Mouse (Mus musculus) liver, postnatal 0 days (tissue): ENCODE results near the gene Lsm3. TPM values are rescaled to one million over a fixed set of nuclear protein-coding genes. Genes with fewer than 3 reads are reported as not detected.

Source experiments
- ATAC-seq: fragments of 200-750 bp; cut with Nextera tagmentation; 2 replicates; pipeline ENCODE4 v1.8.0; 2017; ENCODE audit warnings: mild to moderate bottlenecking, moderate library complexity
- DNase-seq: peaks from one replicate; pipeline ENCODE4 v3.0.0-alpha.2; 2016
- H3K27ac ChIP-seq: fragments of 300-500 bp; sonication (generic); 2 replicates; pipeline ENCODE4 v1.5.1; 2014; ENCODE audit warnings: antibody characterized with exemption, moderate library complexity, mild to moderate bottlenecking, low read depth
- H3K27me3 ChIP-seq: fragments of 300-500 bp; sonication (generic); 2 replicates; pipeline ENCODE4 v1.6.1; 2014; ENCODE audit warnings: low read length, control low read depth, mixed read lengths; ENCODE audit not compliant: insufficient read depth
- H3K36me3 ChIP-seq: fragments of 300-500 bp; sonication (generic); replicated peaks from 2 replicates; pipeline ENCODE4 v1.6.1; 2014; ENCODE audit warnings: mild to moderate bottlenecking, control low read depth, low read length, moderate library complexity, mixed read lengths; ENCODE audit not compliant: insufficient read depth
- H3K4me1 ChIP-seq: fragments of 300-500 bp; sonication (generic); 2 replicates; pipeline ENCODE4 v1.6.1; 2014; ENCODE audit warnings: antibody characterized with exemption, mild to moderate bottlenecking, control low read depth; ENCODE audit not compliant: insufficient read depth
- H3K4me2 ChIP-seq: fragments of 300-500 bp; sonication (generic); 2 replicates; pipeline ENCODE4 v1.6.1; 2014; ENCODE audit warnings: low read depth, mild to moderate bottlenecking, low read length, moderate library complexity, mixed read lengths
- H3K4me3 ChIP-seq: fragments of 300-500 bp; sonication (generic); 2 replicates; pipeline ENCODE4 v1.5.1; 2014; ENCODE audit warnings: low read depth, low read length
- H3K9ac ChIP-seq: fragments of 300-500 bp; sonication (generic); replicated peaks from 2 replicates; pipeline ENCODE4 v1.6.1; 2014; ENCODE audit warnings: mild to moderate bottlenecking, moderate library complexity
- H3K9me3 ChIP-seq: fragments of 300-500 bp; sonication (generic); 2 replicates; pipeline ENCODE4 v1.6.1; 2016; ENCODE audit warnings: mild to moderate bottlenecking, control low read depth, low read length, mixed read lengths
- CTCF ChIP-seq: sonication (generic); IDR thresholded peaks from 2 replicates; pipeline ENCODE4 v1.5.1; 2016; ENCODE audit warnings: antibody characterized with exemption, low read depth
- EP300 ChIP-seq: IDR thresholded peaks from 2 replicates; pipeline ENCODE4 v1.6.1; 2016; ENCODE audit warnings: antibody characterized with exemption, low read depth, mild to moderate bottlenecking
- WGBS: fragments of 180-500 bp; shearing (Covaris S2); extraction: QIAGEN DNeasy Blood & Tissue Kit; methylation state at CpG from one replicate; pipeline ENCODE4 v1.1.7; 2014; ENCODE audit not compliant: insufficient replicate concordance; 5-methylcytosine and 5-hydroxymethylcytosine counted together
- polyA plus RNA-seq: library from polyadenylated mRNA; unstranded; fragments of >200 nt; fragmentation: Nextera tagmentation; extraction: Ambion mirVana; gene quantifications from 2 replicates; pipeline ENCODE4 v1.2.1, GENCODE M21; 2015

Gene Lsm3
- polyA plus RNA-seq, 1 experiment from 2014 or later: 69.6 TPM

- 83% methylated on average over 15 of the region's 15 CpGs for WGBS
- Histone ChIP-seq H3K4me2 (no peak overlapping the region), H3K9me3 (no peaks in the 10 kb centered on the region), H3K4me3 (no peak overlapping the region), H3K27ac (no peak overlapping the region), H3K36me3 (peaks cover 69% of the 10 kb centered on the region), H3K4me1 (0 out of 2 replicates have a peak, but pooled peaks cover 4% of the 10 kb centered on the region), H3K9ac (no peak overlapping the region), H3K27me3 (no peaks in the 10 kb centered on the region)
- ATAC-seq: no peak
- TF ChIP-seq EP300: no peak
- no peak for TF ChIP-seq CTCF
- DNase-seq: no peak
These were observed 28.8 kb upstream of the Lsm3 start for GRCm38 (mm10) chr6:91486736-91487453.

- WGBS: 56% methylated on average over 9 of the region's 9 CpGs
- H3K4me3 ChIP-seq: no peak overlapping the region
- peak overlapping the region; percentile 37 for H3K27ac ChIP-seq
- H3K4me1 ChIP-seq: 0 out of 2 replicates have a peak, but pooled peaks cover 4% of the 10 kb centered on the region
- H3K9ac ChIP-seq: no peak overlapping the region
- H3K27me3 ChIP-seq: no peaks in the 10 kb centered on the region
- TF ChIP-seq CTCF: no peak
- TF ChIP-seq EP300: peak; percentile 68; the same call in 1 of the 2 replicates
- DNase-seq (no peak), ATAC-seq (peak; percentile 81)
- no peak overlapping the region for H3K4me2 ChIP-seq
- peaks cover 61% of the 10 kb centered on the region for H3K36me3 ChIP-seq
- no peaks in the 10 kb centered on the region for H3K9me3 ChIP-seq
These were observed 27.1 kb upstream of the Lsm3 start for GRCm38 (mm10) chr6:91488496-91489212.

DNA sequence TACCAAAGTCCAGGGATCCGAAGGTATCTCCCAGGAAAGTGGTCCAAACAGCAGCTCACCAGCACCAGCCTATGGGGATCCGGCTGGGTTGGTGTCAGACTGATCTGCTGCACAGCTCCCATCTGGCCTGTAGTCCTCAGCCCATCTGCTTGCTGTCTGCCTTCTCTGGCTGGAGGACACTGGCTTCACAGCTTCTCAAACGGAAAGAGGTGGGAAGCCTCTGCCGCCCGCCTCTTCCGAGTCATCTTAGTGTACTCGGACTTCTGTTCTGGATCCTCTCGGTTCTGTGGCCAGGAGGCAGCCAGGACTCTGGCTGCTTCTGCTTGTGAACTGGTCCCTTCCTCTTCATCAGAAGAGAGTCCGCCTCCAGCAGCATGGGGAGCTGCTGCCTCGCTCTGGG, 25.9 kb upstream of the Lsm3 start:
- ATAC-seq (no peak), DNase-seq (no peak)
- H3K27ac ChIP-seq: 0 out of 2 replicates have a peak overlapping the region, but pooled peaks have one; percentile 11
- H3K4me3 ChIP-seq: no peak overlapping the region
- H3K27me3 ChIP-seq: no peaks in the 10 kb centered on the region
- H3K4me1 ChIP-seq: 0 out of 2 replicates have a peak, but pooled peaks cover 4% of the 10 kb centered on the region
- no peak overlapping the region for H3K4me2 ChIP-seq
- H3K9me3 ChIP-seq: no peaks in the 10 kb centered on the region
- peaks cover 58% of the 10 kb centered on the region for H3K36me3 ChIP-seq
- no peak overlapping the region for H3K9ac ChIP-seq
- TF ChIP-seq CTCF: no peak
- TF ChIP-seq EP300: no peak
- WGBS: 80% methylated on average over 10 of the region's 10 CpGs

GRCm38 (mm10) chr6:91491004-91491403, 24.7 kb upstream of the Lsm3 start:
- no peak for DNase-seq

GRCm38 (mm10) chr6:91493053-91493452, 22.7 kb upstream of the Lsm3 start:
- Histone ChIP-seq H3K4me2 (peak overlapping the region; percentile 38), H3K36me3 (peaks cover 42% of the 10 kb centered on the region), H3K4me3 (peak overlapping the region; percentile 13), H3K27ac (no peak overlapping the region; the same call in 1 of the 2 replicates), H3K9ac (no peak overlapping the region), H3K9me3 (no peaks in the 10 kb centered on the region), H3K4me1 (0 out of 2 replicates have a peak, but pooled peaks cover 4% of the 10 kb centered on the region), H3K27me3 (no peaks in the 10 kb centered on the region)
- 40% methylated on average over 10 of the region's 10 CpGs for WGBS
- ATAC-seq: no peak
- no peak for DNase-seq
- TF ChIP-seq EP300 (no peak), CTCF (no peak)

More at GRCm38 (mm10) chr6:91491004-91491403, 24.7 kb upstream of the Lsm3 start:
- H3K9ac ChIP-seq: no peak overlapping the region
- no peak for ATAC-seq
- no peaks in the 10 kb centered on the region for H3K27me3 ChIP-seq
- H3K36me3 ChIP-seq: peaks cover 48% of the 10 kb centered on the region
- no peak overlapping the region for H3K27ac ChIP-seq
- H3K9me3 ChIP-seq: no peaks in the 10 kb centered on the region
- H3K4me3 ChIP-seq: no peak overlapping the region
- TF ChIP-seq EP300 (no peak), CTCF (no peak)
- H3K4me2 ChIP-seq: no peak overlapping the region
- WGBS: 69% methylated on average over 6 of the region's 6 CpGs
- H3K4me1 ChIP-seq: 0 out of 2 replicates have a peak, but pooled peaks cover 4% of the 10 kb centered on the region

DNA sequence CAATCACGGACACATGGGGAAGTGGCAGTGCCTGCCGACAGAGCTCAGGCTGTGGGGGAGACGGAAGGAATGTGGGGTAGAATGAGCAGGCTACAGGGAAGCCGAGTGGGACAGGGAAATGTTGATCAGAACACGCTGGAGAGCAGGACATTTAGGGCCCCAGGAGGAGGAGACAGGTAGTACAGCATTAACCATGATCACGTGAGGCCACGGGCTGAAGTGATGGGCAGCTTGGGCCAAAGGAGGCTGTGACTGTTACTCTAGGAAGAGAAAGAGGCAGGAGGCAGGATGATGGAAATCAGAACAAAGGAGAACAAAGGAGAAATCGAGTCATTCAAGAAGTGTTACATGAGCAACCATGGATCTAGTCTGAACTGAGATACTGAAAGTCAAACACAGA, 21.2 kb upstream of the Lsm3 start:
- H3K4me3 ChIP-seq: no peak overlapping the region
- peaks cover 52% of the 10 kb centered on the region for H3K36me3 ChIP-seq
- TF ChIP-seq CTCF (no peak), EP300 (no peak)
- H3K27me3 ChIP-seq: no peaks in the 10 kb centered on the region
- no peaks in the 10 kb centered on the region for H3K9me3 ChIP-seq
- no peak overlapping the region for H3K27ac ChIP-seq
- 72% methylated on average over 8 of the region's 8 CpGs for WGBS
- no peak overlapping the region for H3K4me2 ChIP-seq
- no peak for ATAC-seq
- no peak for DNase-seq
- no peak overlapping the region for H3K9ac ChIP-seq
- no peaks in the 10 kb centered on the region for H3K4me1 ChIP-seq
